Comparison of ENCODE assay signal across 22 mouse cellular contexts in the genomic region with DNA sequence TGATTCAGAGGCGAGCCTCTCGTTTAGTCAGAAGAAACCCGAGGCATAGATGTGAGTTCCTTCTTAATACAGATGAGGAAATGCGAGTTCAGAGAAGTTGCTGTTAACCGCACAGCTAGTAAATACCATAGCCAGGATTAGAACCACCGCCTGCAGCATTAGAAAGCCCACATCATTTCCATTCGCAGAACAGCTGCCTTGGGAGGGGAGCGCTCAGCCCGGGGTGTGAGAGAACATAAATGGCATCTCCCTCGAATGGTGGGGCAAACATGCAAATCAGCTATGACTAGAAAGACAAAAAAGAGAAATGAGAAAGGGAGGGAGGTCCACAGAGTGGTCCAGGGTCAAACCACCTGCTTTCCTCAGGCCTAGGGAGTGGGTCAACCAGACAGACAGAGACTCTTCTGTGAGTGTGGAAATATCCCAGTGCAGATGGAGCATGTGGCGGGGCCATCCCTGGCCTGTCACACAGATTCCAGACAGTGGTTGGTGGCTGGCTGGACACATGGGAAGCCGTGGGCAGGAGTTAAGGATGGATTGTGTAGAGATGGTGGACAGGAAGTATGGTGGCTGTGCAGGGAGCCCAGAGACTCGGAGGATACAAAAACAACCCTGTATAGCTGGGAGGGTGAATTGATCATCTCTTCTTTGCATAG. TPM values are rescaled to one million over a fixed set of nuclear protein-coding genes. Genes with fewer than 3 reads are reported as not detected.
DNase-seq lines count a peak whose midpoint lies in the region; ATAC-seq and TF ChIP-seq lines count a peak whose summit lies in the region.
"Had no signal": no experiment of that assay in that cellular context is flagged by ENCODE, and none has a peak within 500 bp of the region (broad histone marks: within the 10 kb centered on the region; RNA-seq: fewer than 3 reads in every experiment).

No protein-coding gene starts in this region.

- H3K27me3 ChIP-seq in lung, postnatal 0 days (replicated peaks; ENCODE audit: insufficient read depth, low read length): no peaks in the 10 kb centered on the region
- H3K27me3 ChIP-seq: hindbrain, embryonic 15.5 days; liver, embryonic 15.5 days had no signal

- H3K9ac ChIP-seq in lung, postnatal 0 days (replicated peaks; ENCODE audit: low read depth): no peak overlapping the region
- H3K9ac ChIP-seq: heart, embryonic 12.5 days; hindbrain, embryonic 15.5 days; liver, embryonic 15.5 days had no signal

- no peak for TF ChIP-seq CTCF in lung, postnatal 0 days (IDR thresholded peaks at IDR 0.05)

- no peaks in the 10 kb centered on the region for H3K4me1 ChIP-seq in lung, postnatal 0 days (ENCODE audit: insufficient read depth, low read depth, low read length)
- H3K4me1 ChIP-seq: hindbrain, embryonic 15.5 days; liver, embryonic 15.5 days had no signal

- ATAC-seq in lung, postnatal 0 days: no peak
- ATAC-seq in granulocyte monocyte progenitor cell, adult 5-6 weeks (replicated peaks; ENCODE audit: poor library complexity, severe bottlenecking): peak; percentile 65
- ATAC-seq: activated CD4-positive, CD25-positive, alpha-beta regulatory T cell, adult 4 months; intestine, embryonic 16.5 days had no signal

- no peak for TF ChIP-seq EP300 in lung, postnatal 0 days (IDR thresholded peaks at IDR 0.05)

- no peak overlapping the region for H3K4me2 ChIP-seq in lung, postnatal 0 days (replicated peaks; ENCODE audit: low read depth, low read length)
- H3K4me2 ChIP-seq: heart, embryonic 12.5 days; hindbrain, embryonic 15.5 days; liver, embryonic 15.5 days had no signal

- WGBS in lung, postnatal 0 days: 77% methylated on average over 13 of the region's 13 CpGs

- peak; percentile 26 for DNase-seq in lung, postnatal 25 days (ENCODE audit: low spot score)
- DNase-seq in lung, postnatal 0 days (ENCODE audit: low spot score): no peak
- DNase-seq in skeletal muscle tissue, adult 2 months (ENCODE audit: low read depth, low spot score): peak; percentile 9
- peak; percentile 87 to 89 for DNase-seq in spleen, postnatal 36 days (ENCODE audit: low spot score in 2 of 2)
- DNase-seq in adrenal gland, postnatal 14 days: no peak
- DNase-seq in frontal cortex, postnatal 36 days (ENCODE audit: low spot score in 2 of 2): no peak
- DNase-seq in retina, embryonic 14.5 days (ENCODE audit: low spot score): no peak
- DNase-seq: adrenal gland, postnatal 10 days; cerebellum, adult 18-20 months; gastrocnemius, adult 2 months; layer of hippocampus, postnatal 36 days; lung, postnatal 14 days; midbrain, embryonic 14.5 days had no signal

- H3K9me3 ChIP-seq in lung, postnatal 0 days (ENCODE audit: low read length): no peaks in the 10 kb centered on the region
- H3K9me3 ChIP-seq: forebrain, embryonic 10.5 days; heart, embryonic 12.5 days; hindbrain, embryonic 15.5 days; liver, embryonic 15.5 days had no signal

- H3K27ac ChIP-seq in lung, postnatal 0 days (ENCODE audit: low read length): no peak overlapping the region
- H3K27ac ChIP-seq: forebrain, embryonic 10.5 days; gastrocnemius, adult 2 months; hindbrain, embryonic 15.5 days; kidney, postnatal 0 days; liver, embryonic 15.5 days had no signal

- no peak overlapping the region for H3K4me3 ChIP-seq in lung, postnatal 0 days (ENCODE audit: low read depth, low read length)
- H3K4me3 ChIP-seq: forebrain, embryonic 10.5 days; gastrocnemius, adult 2 months; heart, embryonic 12.5 days; hindbrain, embryonic 15.5 days; liver, embryonic 15.5 days; myocyte had no signal

- no peaks in the 10 kb centered on the region for H3K36me3 ChIP-seq in lung, postnatal 0 days (ENCODE audit: insufficient read depth, low read length)
- H3K36me3 ChIP-seq: forebrain, embryonic 10.5 days; heart, embryonic 12.5 days; hindbrain, embryonic 15.5 days; liver, embryonic 15.5 days had no signal

RNA-seq across cellular contexts. Expression of gene Bhlhe41, which starts 28.1 kb away (rescaled TPM):
- polyA plus RNA-seq in lung, postnatal 0 days (2015; fragmentation: Nextera tagmentation; extraction: Ambion mirVana): 3.1 and 4.6 TPM in 2 replicates
- total RNA-seq in granulocyte monocyte progenitor cell, adult 5-6 weeks (2014; fragmentation: Nextera tagmentation): not detected in 2 replicates
- total RNA-seq in granulocyte monocyte progenitor cell, adult 5-6 weeks (2017): not detected in 2 replicates
- total RNA-seq in adrenal gland, postnatal 14 days (2021): 4.5 and 4.6 TPM in 2 replicates

RNA-seq across cellular contexts. Expression of gene Sspn, which starts 37.9 kb away (rescaled TPM):
- 7.6 and 9.7 TPM in 2 replicates for polyA plus RNA-seq in lung, postnatal 0 days (2015; fragmentation: Nextera tagmentation; extraction: Ambion mirVana)
- total RNA-seq in granulocyte monocyte progenitor cell, adult 5-6 weeks (2014; fragmentation: Nextera tagmentation): not detected in 2 replicates
- not detected in 2 replicates for total RNA-seq in granulocyte monocyte progenitor cell, adult 5-6 weeks (2017)
- total RNA-seq in adrenal gland, postnatal 14 days (2021): 13.0 and 13.7 TPM in 2 replicates
- polyA plus RNA-seq: activated CD4-positive, CD25-positive, alpha-beta regulatory T cell, adult 4 months had no signal

Comparison
In these comparisons a context has a peak if more than half of its experiments do, and no peak if none do; other contexts are left out.
1. DNase-seq: peak in lung, postnatal 25 days (single experiment), skeletal muscle tissue, adult 2 months (single experiment) and spleen, postnatal 36 days (2 of 2); none in lung, postnatal 0 days (single experiment), adrenal gland, postnatal 14 days (single experiment), frontal cortex, postnatal 36 days (0 of 2) and retina, embryonic 14.5 days (single experiment).
2. RNA of gene Sspn, which starts 37.9 kb away (total RNA-seq): 13.0 to 13.7 TPM in adrenal gland, postnatal 14 days; not detected in granulocyte monocyte progenitor cell, adult 5-6 weeks; every median in the first group is over 10 times any median in the second.